Mouse (Mus musculus) forebrain, embryonic 15.5 days (tissue): ENCODE data around the gene Car4. TPM values are rescaled to one million over a fixed set of nuclear protein-coding genes. Genes with fewer than 3 reads are reported as not detected.

ENCODE experiments used
- ATAC-seq: fragments of 200-750 bp; cut with Nextera tagmentation; replicated peaks from 2 replicates; pipeline ENCODE4 v1.8.0; 2017; ENCODE audit warnings: mild to moderate bottlenecking, moderate TSS enrichment, moderate library complexity
- H3K27ac ChIP-seq: fragments of 300-500 bp; sonication (generic); replicated peaks from 2 replicates; pipeline ENCODE4 v1.5.1; 2015; ENCODE audit warnings: mild to moderate bottlenecking, inconsistent platforms
- H3K27me3 ChIP-seq: fragments of 300-500 bp; sonication (generic); 2 replicates; pipeline ENCODE4 v1.6.1; 2015; ENCODE audit warnings: inconsistent platforms
- H3K36me3 ChIP-seq: fragments of 300-500 bp; sonication (generic); 2 replicates; pipeline ENCODE4 v1.6.1; 2015; ENCODE audit warnings: mild to moderate bottlenecking, inconsistent platforms
- H3K4me1 ChIP-seq: fragments of 300-500 bp; sonication (generic); 2 replicates; pipeline ENCODE4 v1.6.1; 2015; ENCODE audit warnings: inconsistent platforms
- H3K4me2 ChIP-seq: fragments of 300-500 bp; sonication (generic); replicated peaks from 2 replicates; pipeline ENCODE4 v1.6.1; 2015; ENCODE audit warnings: mild to moderate bottlenecking, inconsistent platforms
- H3K4me3 ChIP-seq: fragments of 300-500 bp; sonication (generic); 2 replicates; pipeline ENCODE4 v1.5.1; 2015; ENCODE audit warnings: mild to moderate bottlenecking, inconsistent platforms
- H3K9ac ChIP-seq: fragments of 300-500 bp; sonication (generic); replicated peaks from 2 replicates; pipeline ENCODE4 v1.6.1; 2015; ENCODE audit warnings: mild to moderate bottlenecking, inconsistent platforms
- H3K9me3 ChIP-seq: fragments of 300-500 bp; sonication (generic); 2 replicates; pipeline ENCODE4 v1.6.1; 2016; ENCODE audit warnings: inconsistent platforms
- WGBS: fragments of 180-500 bp; shearing (Covaris S2); methylation state at CpG from one replicate; pipeline ENCODE4 v1.1.7; 2015; ENCODE audit warnings: mixed read lengths; 5-methylcytosine and 5-hydroxymethylcytosine counted together
- polyA plus RNA-seq: library from polyadenylated mRNA; unstranded; fragments of >200 nt; fragmentation: Nextera tagmentation; extraction: Ambion mirVana; gene quantifications from 2 replicates; pipeline ENCODE4 v1.2.1, GENCODE M21; 2015

Car4 gene
- polyA plus RNA-seq = 1.9 and 2.7 TPM in 2 replicates

DNA sequence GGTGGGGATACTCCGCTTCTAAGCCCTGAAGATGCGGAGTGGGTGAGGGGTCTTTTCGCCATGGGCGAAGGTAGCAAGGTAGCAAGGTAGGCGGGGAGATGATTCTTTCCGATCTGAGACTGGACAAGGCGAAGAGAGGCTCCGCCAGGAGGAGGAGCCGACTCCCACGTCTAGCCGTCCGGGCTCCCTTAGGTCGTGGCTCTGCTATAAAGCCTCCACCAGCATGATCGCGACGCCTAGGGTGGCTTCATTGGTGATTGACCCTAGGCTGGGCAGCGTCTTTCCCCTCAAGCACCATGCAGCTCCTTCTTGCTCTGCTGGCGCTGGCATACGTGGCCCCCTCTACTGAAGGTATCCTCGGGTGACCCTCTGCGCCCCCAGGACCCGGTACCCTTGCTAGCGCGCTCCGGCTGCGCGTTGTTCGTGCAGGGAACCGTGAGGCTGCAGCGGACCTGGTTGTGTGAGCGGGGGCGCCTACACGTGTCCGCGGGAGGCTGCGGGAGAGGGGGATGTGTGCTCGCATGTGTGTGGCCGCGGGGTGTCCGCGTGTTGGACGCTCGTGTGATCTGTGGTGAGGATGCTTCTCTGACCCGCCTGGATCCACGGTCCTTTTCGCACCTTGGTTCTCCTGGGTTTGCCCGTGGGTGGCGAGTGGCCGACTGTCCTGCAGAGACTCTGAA is at the start of gene Car4:
Gene Car4, plus strand, starts transcription at position 196 of the 680 bp plus-strand sequence.
- 1% methylated on average over 49 of the region's 49 CpGs for WGBS
- no peaks in the 10 kb centered on the region for H3K36me3 ChIP-seq
- ATAC-seq = no peak
- peak within 1 kb of the TSS; percentile 9; the same call in 1 of the 2 replicates for H3K9ac ChIP-seq
- peaks cover 15% of the 10 kb centered on the region for H3K4me1 ChIP-seq
- peak within 1 kb of the TSS; percentile 38 for H3K4me3 ChIP-seq
- H3K27me3 ChIP-seq = peaks cover 44% of the 10 kb centered on the region
- H3K9me3 ChIP-seq = no peaks in the 10 kb centered on the region
- peak within 1 kb of the TSS; percentile 49 for H3K4me2 ChIP-seq
- no peak within 1 kb of the TSS for H3K27ac ChIP-seq

DNA sequence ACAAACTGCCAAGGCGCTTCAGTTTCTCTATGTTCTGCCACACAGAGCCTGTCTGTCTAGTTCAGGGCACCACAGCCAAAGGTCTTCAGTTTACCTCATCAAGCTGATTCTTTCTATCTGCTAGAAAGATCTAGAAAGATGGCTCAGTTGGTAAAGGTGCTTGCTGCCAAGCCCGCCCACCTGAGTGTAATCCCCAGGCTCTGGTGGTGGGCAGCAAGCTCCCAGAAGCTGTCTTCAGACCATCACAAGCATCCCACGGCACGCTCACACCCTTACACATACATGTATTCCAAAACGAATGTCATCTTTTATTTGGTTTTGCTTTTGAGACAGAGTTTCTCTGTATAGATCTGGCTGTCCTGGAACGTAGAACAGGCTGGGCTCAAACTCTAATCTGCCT is 49.1 kb upstream of the Car4 start:
- Histone ChIP-seq H3K36me3 (peaks cover 77% of the 10 kb centered on the region), H3K27me3 (no peaks in the 10 kb centered on the region), H3K27ac (no peak overlapping the region), H3K9ac (no peak overlapping the region), H3K4me1 (no peaks in the 10 kb centered on the region), H3K4me3 (no peak overlapping the region), H3K4me2 (no peak overlapping the region), H3K9me3 (no peaks in the 10 kb centered on the region)
- ATAC-seq = no peak
- 96% methylated on average over 6 of the region's 6 CpGs for WGBS

DNA sequence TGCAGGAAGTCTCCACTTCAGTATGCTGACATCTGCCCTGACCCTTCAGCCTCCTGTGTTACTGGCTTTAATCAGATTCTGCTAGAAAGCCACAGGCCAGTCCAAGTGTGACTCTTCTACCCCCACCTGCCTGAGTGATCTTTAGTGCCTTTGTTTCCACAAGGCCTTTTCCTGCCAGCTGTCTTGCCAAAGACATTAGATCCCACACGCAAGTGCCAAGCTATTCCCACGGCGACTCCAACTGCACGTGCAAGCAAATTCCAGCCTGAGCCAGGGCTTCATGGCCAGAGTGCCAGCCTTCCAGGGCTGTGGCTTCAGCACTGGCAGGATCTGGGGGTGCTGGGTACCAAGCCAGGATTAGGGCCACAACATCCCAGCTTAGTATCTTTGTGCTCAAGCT is 47.2 kb upstream of the Car4 start:
- H3K4me2 ChIP-seq = no peak overlapping the region
- no peak overlapping the region for H3K27ac ChIP-seq
- WGBS = 68% methylated on average over 4 of the region's 4 CpGs
- H3K4me3 ChIP-seq = no peak overlapping the region
- no peaks in the 10 kb centered on the region for H3K9me3 ChIP-seq
- no peak for ATAC-seq
- H3K36me3 ChIP-seq = peaks cover 69% of the 10 kb centered on the region
- H3K4me1 ChIP-seq = peaks cover 14% of the 10 kb centered on the region
- no peak overlapping the region for H3K9ac ChIP-seq
- no peaks in the 10 kb centered on the region for H3K27me3 ChIP-seq

DNA sequence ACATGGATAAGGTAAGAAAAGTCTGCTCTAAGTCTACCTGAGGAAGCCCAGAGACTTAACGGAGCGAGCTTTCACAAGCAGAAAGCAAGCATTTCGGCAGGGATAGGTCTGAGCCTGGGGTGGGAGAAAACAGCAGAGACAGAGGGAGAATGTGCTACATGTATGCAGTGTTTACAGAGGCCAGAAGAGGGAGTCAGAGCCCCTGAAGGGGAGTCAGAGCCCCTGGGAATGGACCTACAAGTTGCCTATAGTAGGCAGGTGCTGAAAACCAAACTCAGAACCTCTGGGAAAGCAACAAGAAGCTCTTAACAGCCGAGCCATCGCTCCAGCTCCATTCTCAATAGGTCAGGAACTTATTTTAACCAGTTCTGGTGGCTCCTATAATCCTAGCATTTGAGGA is 42.9 kb upstream of the Car4 start:
- H3K4me3 ChIP-seq = no peak overlapping the region
- peaks cover 36% of the 10 kb centered on the region for H3K36me3 ChIP-seq
- no peak overlapping the region for H3K4me2 ChIP-seq
- H3K27me3 ChIP-seq = no peaks in the 10 kb centered on the region
- no peak for ATAC-seq
- H3K4me1 ChIP-seq = peaks cover 23% of the 10 kb centered on the region
- no peak overlapping the region for H3K27ac ChIP-seq
- 82% methylated on average over 5 of the region's 5 CpGs for WGBS
- H3K9ac ChIP-seq = no peak overlapping the region
- H3K9me3 ChIP-seq = no peaks in the 10 kb centered on the region

DNA sequence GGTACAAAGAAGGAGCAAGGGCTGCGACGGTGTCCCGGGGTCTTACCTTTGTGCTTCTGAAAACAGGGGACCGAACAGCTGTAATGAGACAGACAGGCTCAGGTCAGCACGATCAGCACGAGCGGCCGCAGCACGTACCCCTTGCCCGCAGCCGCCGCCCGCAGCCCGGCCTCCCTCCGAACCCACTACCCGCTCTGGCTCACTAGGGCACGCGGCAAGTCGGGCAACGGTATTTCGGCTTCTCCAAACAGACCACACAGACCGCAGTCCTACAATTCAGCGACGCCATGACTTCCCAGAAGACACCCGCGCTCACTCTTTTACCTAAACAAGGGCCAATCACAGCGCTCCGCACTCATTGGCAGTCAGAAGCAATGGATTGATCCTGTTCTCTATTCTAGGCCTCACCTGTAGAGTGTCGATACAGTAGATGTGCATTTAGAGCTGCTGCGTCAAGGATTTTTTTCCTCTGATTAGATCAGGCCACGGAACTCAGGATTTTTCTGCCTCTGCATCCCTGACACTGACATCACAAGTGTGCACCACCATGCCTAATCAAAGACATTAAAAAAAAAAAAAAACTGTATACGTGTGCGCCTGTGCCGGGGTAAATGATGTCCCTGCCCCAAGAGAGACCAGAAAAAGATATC is 41.4 kb upstream of the Car4 start, which contains the start of gene Znhit3:
Gene Znhit3, minus strand, starts transcription at position 314 of the 650 bp plus-strand sequence.
- ATAC-seq = peak; percentile 94
- Histone ChIP-seq H3K9me3 (no peaks in the 10 kb centered on the region), H3K9ac (peak within 1 kb of the TSS; percentile 71), H3K36me3 (peaks cover 23% of the 10 kb centered on the region), H3K27ac (peak within 1 kb of the TSS; percentile 33; the same call in 1 of the 2 replicates), H3K27me3 (no peaks in the 10 kb centered on the region), H3K4me1 (peaks cover 23% of the 10 kb centered on the region), H3K4me3 (peak within 1 kb of the TSS; percentile 80), H3K4me2 (peak within 1 kb of the TSS; percentile 61)
- 2% methylated on average over 34 of the region's 34 CpGs for WGBS

DNA sequence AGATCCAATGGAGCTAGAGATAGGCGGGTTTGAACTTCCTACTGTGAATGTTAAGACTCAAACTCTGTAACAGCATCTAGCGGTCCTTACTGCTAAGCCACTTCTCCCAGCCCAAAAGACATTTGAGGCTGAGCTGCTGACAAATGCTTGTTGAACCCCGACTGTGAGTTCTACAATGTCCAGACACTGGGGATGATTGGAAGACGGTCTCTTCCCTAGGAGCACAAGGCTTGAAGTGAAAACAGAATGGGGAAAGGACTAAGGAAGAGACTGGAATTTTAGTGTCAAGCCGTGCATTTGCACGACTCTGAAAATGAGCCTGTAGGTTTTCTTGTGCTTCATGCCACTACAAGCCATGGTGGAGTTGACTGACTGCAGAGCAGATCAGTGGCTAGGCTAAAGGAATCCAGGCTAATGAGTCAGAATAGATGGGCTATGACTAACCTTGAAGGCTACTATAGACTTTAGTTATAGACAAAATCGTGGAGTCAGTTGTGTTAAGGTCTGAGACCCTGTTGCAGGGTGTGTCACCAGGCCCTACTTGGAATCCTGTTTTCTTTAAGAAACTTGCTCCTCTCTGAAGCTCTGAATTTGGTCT is 40.8 kb upstream of the Car4 start:
- 59% methylated on average over 7 of the region's 7 CpGs for WGBS
- peak overlapping the region; percentile 80 for H3K4me3 ChIP-seq
- H3K4me2 ChIP-seq = peak overlapping the region; percentile 42
- no peak for ATAC-seq
- no peak overlapping the region for H3K27ac ChIP-seq
- H3K27me3 ChIP-seq = no peaks in the 10 kb centered on the region
- peak overlapping the region; percentile 44 for H3K9ac ChIP-seq
- no peaks in the 10 kb centered on the region for H3K9me3 ChIP-seq
- peaks cover 17% of the 10 kb centered on the region for H3K36me3 ChIP-seq
- H3K4me1 ChIP-seq = peaks cover 23% of the 10 kb centered on the region

DNA sequence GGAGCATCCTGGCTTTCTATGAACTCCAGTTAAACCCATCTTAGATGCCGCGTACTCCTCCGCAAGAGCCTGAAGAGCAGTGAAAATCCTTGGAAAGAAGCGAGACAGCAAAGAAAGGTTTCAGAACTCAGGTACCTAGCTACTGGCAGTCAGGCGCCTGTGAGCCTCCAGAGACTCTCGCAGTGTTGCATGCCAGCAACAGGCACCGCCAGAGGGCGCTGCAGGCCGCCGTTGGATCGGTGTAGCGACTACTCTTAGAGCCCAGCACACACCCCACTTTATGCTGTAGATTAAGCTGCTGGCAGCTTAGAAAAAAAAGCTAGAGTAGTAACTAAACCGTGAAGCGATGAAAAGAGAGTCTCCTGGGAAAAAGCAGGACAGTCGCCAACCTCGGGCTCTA is 39.2 kb upstream of the Car4 start:
- no peak overlapping the region for H3K4me3 ChIP-seq
- no peaks in the 10 kb centered on the region for H3K27me3 ChIP-seq
- 4% methylated on average over 16 of the region's 16 CpGs for WGBS
- peaks cover 5% of the 10 kb centered on the region; the same call in 1 of the 2 replicates for H3K36me3 ChIP-seq
- peak; percentile 73; the same call in 1 of the 2 replicates for ATAC-seq
- no peak overlapping the region for H3K9ac ChIP-seq
- H3K4me2 ChIP-seq = no peak overlapping the region; the same call in 1 of the 2 replicates
- H3K4me1 ChIP-seq = peaks cover 23% of the 10 kb centered on the region
- H3K9me3 ChIP-seq = no peaks in the 10 kb centered on the region
- no peak overlapping the region for H3K27ac ChIP-seq

DNA sequence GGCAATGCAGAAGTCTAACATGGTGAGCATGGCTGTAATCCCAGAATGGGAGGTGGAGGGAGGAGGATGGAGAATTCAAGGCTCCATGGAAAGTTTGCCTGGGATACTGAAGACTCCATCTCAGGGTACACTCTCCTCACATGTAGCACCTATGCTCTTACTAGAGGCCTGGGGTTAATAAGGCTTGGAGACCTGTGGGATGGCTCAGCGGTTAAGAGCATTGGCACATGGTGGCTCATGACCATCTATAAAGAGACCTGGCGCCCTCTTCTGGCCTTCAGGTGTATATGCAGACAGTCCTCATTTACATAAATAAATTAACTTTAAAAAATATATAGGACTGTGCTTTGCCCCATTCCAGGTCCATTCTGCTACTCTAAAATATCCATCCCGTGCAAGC is 38.3 kb upstream of the Car4 start:
- Histone ChIP-seq H3K9ac (no peak overlapping the region), H3K4me2 (no peak overlapping the region), H3K27ac (no peak overlapping the region), H3K4me1 (peaks cover 20% of the 10 kb centered on the region), H3K36me3 (no peaks in the 10 kb centered on the region), H3K27me3 (no peaks in the 10 kb centered on the region), H3K9me3 (no peaks in the 10 kb centered on the region), H3K4me3 (no peak overlapping the region)
- WGBS = 41% methylated on average over 3 of the region's 3 CpGs
- ATAC-seq = no peak

DNA sequence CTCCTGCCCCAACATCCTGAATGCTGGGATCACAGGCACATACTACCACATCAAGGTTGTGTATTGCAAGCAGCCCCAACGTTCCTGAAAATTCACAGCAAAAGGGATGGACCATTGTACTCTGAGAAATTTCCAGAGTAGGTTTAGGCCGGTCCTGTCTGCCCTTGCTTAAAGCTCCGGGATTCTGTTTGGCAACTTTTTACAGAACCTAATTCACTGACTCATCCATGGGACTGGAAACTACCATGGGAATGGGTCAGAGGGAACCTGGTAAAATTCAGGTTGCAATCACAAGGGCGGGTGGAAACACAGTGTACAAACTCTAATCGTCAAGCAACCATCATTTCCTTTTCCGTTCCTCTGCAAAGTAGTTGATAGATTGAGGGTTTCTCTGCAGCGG is 37.6 kb upstream of the Car4 start:
- no peak for ATAC-seq
- no peaks in the 10 kb centered on the region for H3K36me3 ChIP-seq
- no peaks in the 10 kb centered on the region for H3K9me3 ChIP-seq
- WGBS = 77% methylated on average over 7 of the region's 7 CpGs
- H3K27ac ChIP-seq = no peak overlapping the region
- H3K4me2 ChIP-seq = no peak overlapping the region
- H3K4me1 ChIP-seq = peaks cover 13% of the 10 kb centered on the region
- H3K27me3 ChIP-seq = no peaks in the 10 kb centered on the region
- H3K4me3 ChIP-seq = no peak overlapping the region
- H3K9ac ChIP-seq = no peak overlapping the region

DNA sequence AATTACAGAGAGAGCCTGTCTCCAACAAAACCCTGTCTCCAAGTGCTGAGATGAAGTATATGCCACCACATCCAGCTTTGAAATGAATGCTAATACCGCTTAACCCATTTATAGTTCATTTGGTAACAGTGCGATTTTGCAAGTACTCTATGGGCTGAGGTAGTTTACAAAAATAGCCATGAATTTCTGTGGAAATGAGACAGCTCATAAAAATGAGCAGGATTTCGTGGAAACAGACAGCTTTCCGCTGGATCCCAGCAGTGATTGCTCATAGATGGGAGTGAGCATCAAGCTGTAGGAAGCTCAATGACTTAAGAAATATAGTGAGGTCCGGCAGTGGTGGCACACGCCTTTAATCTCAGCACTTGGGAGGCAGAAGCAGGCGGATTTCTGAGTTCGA is 36.6 kb upstream of the Car4 start:
- no peak overlapping the region for H3K4me2 ChIP-seq
- ATAC-seq = no peak
- WGBS = 87% methylated on average over 8 of the region's 8 CpGs
- H3K4me3 ChIP-seq = no peak overlapping the region
- H3K9me3 ChIP-seq = no peaks in the 10 kb centered on the region
- H3K4me1 ChIP-seq = peaks cover 6% of the 10 kb centered on the region
- H3K36me3 ChIP-seq = no peaks in the 10 kb centered on the region
- H3K27me3 ChIP-seq = no peaks in the 10 kb centered on the region
- no peak overlapping the region for H3K27ac ChIP-seq
- H3K9ac ChIP-seq = no peak overlapping the region

DNA sequence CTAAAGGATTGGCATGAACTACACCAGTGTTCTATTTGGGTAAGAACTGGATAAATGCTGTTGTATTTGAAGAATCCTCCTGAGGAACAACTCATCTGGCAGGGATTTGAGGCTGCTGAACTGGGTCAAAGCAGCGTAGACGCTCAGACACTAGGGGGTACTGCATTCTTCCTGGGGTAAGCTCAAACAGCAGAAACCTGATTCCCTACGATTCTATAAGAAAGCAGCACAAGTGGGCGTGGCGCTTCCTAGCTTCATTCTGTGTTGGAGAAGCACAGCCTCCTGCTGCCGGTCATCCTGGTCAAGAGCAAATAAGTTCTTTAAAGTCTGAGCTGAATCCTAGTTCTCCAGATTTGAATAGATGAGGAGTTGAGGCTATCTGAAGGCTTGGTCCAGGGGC is 25.3 kb upstream of the Car4 start:
- Histone ChIP-seq H3K4me3 (no peak overlapping the region), H3K4me2 (no peak overlapping the region), H3K27me3 (no peaks in the 10 kb centered on the region), H3K4me1 (no peaks in the 10 kb centered on the region), H3K9me3 (no peaks in the 10 kb centered on the region), H3K36me3 (no peaks in the 10 kb centered on the region), H3K27ac (no peak overlapping the region), H3K9ac (no peak overlapping the region)
- no peak for ATAC-seq
- WGBS = 14% methylated on average over 6 of the region's 6 CpGs

DNA sequence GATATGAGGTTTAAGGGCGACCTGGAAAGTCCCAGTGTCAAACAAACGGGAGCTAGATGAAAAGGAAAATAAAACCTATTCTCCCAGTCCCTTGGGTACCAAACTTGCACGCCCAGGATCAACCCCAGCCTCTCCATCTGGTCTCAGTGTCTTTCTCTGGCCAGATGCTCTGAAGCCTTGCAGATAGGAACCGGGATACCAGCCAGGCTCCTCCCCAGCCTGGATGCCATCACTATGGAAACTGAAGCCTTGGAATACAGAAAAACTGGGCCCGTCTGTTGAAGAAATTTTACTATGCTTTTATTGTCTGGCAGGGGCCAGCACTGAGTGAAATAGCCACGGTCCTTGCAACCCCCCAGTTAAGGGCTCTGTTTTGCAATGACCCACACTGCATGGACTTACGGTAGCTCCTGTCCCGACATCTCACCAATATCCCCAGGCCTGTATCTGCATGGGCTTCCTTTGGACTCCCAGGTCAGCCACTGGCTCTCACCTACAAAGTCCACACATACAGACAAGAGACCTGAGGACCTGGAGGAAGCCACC is 18.0 kb upstream of the Car4 start:
- peak overlapping the region; percentile 85 for H3K27ac ChIP-seq
- peaks cover 23% of the 10 kb centered on the region for H3K4me1 ChIP-seq
- H3K9me3 ChIP-seq = no peaks in the 10 kb centered on the region
- peak; percentile 89 for ATAC-seq
- H3K27me3 ChIP-seq = no peaks in the 10 kb centered on the region
- no peak overlapping the region for H3K4me2 ChIP-seq
- H3K36me3 ChIP-seq = no peaks in the 10 kb centered on the region
- H3K4me3 ChIP-seq = no peak overlapping the region
- WGBS = 46% methylated on average over 8 of the region's 8 CpGs
- no peak overlapping the region for H3K9ac ChIP-seq
